Mouse (Mus musculus) heart, embryonic 11.5 days (tissue): Measurements from ENCODE around the gene Prss48. TPM values are rescaled to one million over a fixed set of nuclear protein-coding genes. Genes with fewer than 3 reads are reported as not detected.
"Not testable (repeated sequence)": the region's sequence is repeated elsewhere in the genome, so short reads cannot be mapped to it uniquely, and the experiment has no call there.

Experiments
- ATAC-seq: fragments of 200-750 bp; cut with Nextera tagmentation; replicated peaks from 2 replicates; pipeline ENCODE4 v1.8.0; 2017; ENCODE audit warnings: moderate library complexity; ENCODE audit not compliant: insufficient number of reproducible peaks, low FRiP score, low TSS enrichment
- H3K27ac ChIP-seq: fragments of 300-500 bp; sonication (generic); 2 replicates; pipeline ENCODE4 v1.5.1; 2014; ENCODE audit warnings: mild to moderate bottlenecking, low read depth, low read length
- H3K27me3 ChIP-seq: fragments of 300-500 bp; sonication (generic); 2 replicates; pipeline ENCODE4 v1.6.1; 2014; ENCODE audit warnings: mild to moderate bottlenecking, low read length, mixed read lengths; ENCODE audit not compliant: control insufficient read depth, insufficient read depth
- H3K36me3 ChIP-seq: fragments of 300-500 bp; sonication (generic); 2 replicates; pipeline ENCODE4 v1.6.1; 2014; ENCODE audit warnings: mild to moderate bottlenecking, low read length, moderate library complexity, mixed read lengths; ENCODE audit not compliant: control insufficient read depth, insufficient read depth
- H3K4me1 ChIP-seq: fragments of 300-500 bp; sonication (generic); 2 replicates; pipeline ENCODE4 v1.6.1; 2014; ENCODE audit warnings: low read length; ENCODE audit not compliant: control insufficient read depth, insufficient read depth
- H3K4me2 ChIP-seq: fragments of 300-500 bp; sonication (generic); 2 replicates; pipeline ENCODE4 v1.6.1; 2014; ENCODE audit warnings: mild to moderate bottlenecking, moderate library complexity
- H3K4me3 ChIP-seq: fragments of 300-500 bp; sonication (generic); 2 replicates; pipeline ENCODE4 v1.5.1; 2014; ENCODE audit warnings: low read depth, low read length
- H3K9ac ChIP-seq: fragments of 300-500 bp; sonication (generic); 2 replicates; pipeline ENCODE4 v1.6.1; 2014; ENCODE audit warnings: mild to moderate bottlenecking, low read depth, low read length, moderate library complexity
- H3K9me3 ChIP-seq: fragments of 300-500 bp; sonication (generic); replicated peaks from 2 replicates; pipeline ENCODE4 v1.6.1; 2016; ENCODE audit warnings: low read length; ENCODE audit not compliant: control insufficient read depth
- WGBS: fragments of 180-500 bp; shearing (Covaris S2); extraction: QIAGEN DNeasy Blood & Tissue Kit; methylation state at CpG from one replicate; pipeline ENCODE4 v1.1.7; 2014; ENCODE audit not compliant: insufficient replicate concordance; 5-methylcytosine and 5-hydroxymethylcytosine counted together
- polyA plus RNA-seq: library from polyadenylated mRNA; unstranded; fragments of >200 nt; fragmentation: Nextera tagmentation; extraction: Ambion mirVana; gene quantifications from 2 replicates; pipeline ENCODE4 v1.2.1, GENCODE M21; 2014

The Prss48 gene
- polyA plus RNA-seq, 1 experiment from 2014 or later: not detected

DNA sequence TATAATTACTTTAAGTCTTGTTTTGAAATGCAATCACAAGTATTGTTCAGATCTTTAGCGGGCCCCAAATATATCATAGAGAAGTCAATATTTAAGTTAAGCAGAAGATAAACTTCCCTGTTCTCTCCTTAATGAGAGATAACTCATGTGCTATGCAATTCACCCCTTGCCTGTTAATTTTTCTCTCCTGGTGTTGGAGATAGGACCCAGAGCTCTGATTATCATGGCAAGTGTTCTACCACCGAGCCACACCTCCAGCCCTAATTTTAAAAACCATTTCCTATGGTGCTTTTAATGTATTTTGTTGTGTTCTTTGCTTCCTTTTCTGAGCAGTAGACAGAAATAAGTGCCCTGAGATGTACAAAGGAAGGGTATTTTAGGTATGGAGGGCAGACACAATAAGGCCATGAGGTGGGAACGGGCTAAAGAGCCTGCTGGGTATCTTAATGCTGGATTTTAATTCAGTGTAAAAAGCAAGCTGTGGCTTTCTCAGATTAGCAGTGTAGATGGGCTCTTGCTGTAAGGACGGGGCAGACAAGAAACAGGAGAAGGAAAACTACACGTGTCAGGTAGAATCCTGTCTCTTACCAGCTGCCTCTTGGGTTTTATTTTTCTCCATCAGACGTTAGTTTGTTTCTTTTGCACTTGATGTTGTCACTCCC lies 11.0 kb downstream of the Prss48 start:
- H3K4me1 ChIP-seq: peaks cover 13% of the 10 kb centered on the region
- H3K9me3 ChIP-seq: no peaks in the 10 kb centered on the region
- H3K4me3 ChIP-seq: no peak overlapping the region
- H3K4me2 ChIP-seq: no peak overlapping the region
- H3K36me3 ChIP-seq: no peaks in the 10 kb centered on the region; the same call in 1 of the 2 replicates
- WGBS: 59% methylated on average over 6 of the region's 6 CpGs
- no peak overlapping the region for H3K9ac ChIP-seq
- no peak for ATAC-seq
- no peak overlapping the region for H3K27ac ChIP-seq
- no peaks in the 10 kb centered on the region for H3K27me3 ChIP-seq

DNA sequence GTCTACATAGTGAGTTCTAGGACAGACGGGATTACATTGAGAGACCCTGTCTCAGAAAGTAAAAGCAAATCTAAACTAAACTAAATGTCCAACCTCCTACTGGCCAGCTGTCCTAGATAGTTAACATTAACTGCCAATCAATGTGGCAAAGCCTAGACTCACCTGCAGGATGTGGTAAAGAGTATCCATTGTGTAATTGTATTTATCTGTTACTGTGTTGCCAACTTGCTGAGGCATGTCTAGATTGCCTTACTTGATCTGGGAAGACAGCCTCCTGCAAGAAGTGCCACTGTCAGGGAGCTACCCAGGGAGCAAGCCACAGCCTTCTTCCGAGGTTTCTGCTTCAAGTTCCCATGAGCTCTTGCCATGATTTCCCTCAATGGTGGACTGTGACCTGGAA lies 15.1 kb downstream of the Prss48 start:
- H3K36me3 ChIP-seq: no peaks in the 10 kb centered on the region; the same call in 1 of the 2 replicates
- H3K27me3 ChIP-seq: no peaks in the 10 kb centered on the region
- no peaks in the 10 kb centered on the region for H3K9me3 ChIP-seq
- 83% methylated on average over 2 of the region's 2 CpGs for WGBS
- no peak overlapping the region for H3K4me2 ChIP-seq
- peaks cover 9% of the 10 kb centered on the region; the same call in 1 of the 2 replicates for H3K4me1 ChIP-seq
- H3K4me3 ChIP-seq: no peak overlapping the region
- H3K9ac ChIP-seq: no peak overlapping the region
- no peak overlapping the region for H3K27ac ChIP-seq
- ATAC-seq: no peak

DNA sequence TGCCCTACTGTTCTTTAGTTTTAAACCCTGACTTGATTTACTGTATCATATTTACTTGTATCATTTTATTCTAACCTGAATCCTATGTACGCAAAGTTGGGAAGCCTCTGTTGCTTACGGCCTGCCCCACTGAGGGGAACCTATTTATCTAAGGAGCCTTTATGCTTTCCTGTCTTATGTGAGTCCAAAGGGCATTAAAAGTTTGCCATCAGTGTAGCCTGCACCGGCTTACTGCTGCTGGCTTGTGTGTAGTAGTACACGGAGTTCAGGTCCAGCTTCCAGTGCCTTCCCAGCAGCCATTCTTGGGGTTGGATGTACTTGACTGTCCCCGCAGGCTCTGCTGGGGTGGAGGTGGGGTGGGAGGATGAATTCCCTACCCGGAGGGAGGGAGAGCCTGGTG lies 17.8 kb downstream of the Prss48 start:
- Histone ChIP-seq H3K36me3 (no peaks in the 10 kb centered on the region; the same call in 1 of the 2 replicates), H3K4me3 (no peak overlapping the region), H3K27ac (no peak overlapping the region), H3K27me3 (no peaks in the 10 kb centered on the region), H3K4me1 (no peaks in the 10 kb centered on the region), H3K9ac (no peak overlapping the region), H3K9me3 (no peaks in the 10 kb centered on the region), H3K4me2 (no peak overlapping the region)
- ATAC-seq: no peak
- 85% methylated on average over 6 of the region's 6 CpGs for WGBS

DNA sequence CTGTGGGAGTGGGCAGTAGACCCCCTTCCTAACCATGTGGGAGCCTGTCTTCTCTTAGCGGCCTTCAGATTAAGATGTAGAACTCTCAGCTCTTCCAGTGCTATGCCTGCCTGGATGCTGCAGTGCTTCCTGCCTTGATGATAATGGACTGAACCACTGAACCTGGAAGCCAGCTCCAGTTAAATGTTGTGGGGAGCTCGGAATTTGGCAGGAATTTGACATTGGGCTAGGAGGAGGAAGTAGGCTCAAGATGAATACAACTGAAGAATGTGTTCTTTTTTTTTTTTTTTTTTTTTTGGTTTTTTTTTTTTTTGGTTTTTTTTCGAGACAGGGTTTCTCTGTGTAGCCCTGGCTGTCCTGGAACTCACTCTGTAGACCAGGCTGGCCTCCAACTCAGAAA lies 20.5 kb downstream of the Prss48 start:
- not testable (repeated sequence) for H3K4me2 ChIP-seq, H3K27me3 ChIP-seq, H3K9ac ChIP-seq, H3K27ac ChIP-seq, H3K4me3 ChIP-seq, H3K4me1 ChIP-seq, ATAC-seq, H3K36me3 ChIP-seq, H3K9me3 ChIP-seq
- 68% methylated on average over 3 of the region's 3 CpGs for whole genome bisulfite sequencing

DNA sequence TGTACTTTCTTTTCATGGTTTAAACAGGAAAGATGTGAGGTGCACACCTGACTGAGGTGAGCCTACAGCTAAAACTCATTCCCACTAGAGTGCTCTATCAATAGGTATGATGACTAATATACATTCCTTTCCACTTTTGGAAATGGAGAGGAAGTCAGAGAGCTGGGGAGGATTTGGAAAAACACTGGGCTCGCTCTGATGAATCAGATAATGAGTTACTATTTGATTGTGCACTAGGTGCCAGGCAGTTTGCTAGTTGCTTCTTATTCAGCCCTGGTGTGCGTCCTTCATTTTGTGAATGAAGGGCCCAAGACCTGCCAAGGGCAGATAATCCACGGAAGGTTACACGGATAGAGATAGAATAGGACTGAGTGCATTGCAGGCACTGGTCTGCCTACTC lies 22.3 kb downstream of the Prss48 start:
- Histone ChIP-seq H3K27ac (no peak overlapping the region), H3K4me3 (no peak overlapping the region), H3K4me2 (no peak overlapping the region), H3K36me3 (no peaks in the 10 kb centered on the region), H3K4me1 (no peaks in the 10 kb centered on the region), H3K27me3 (no peaks in the 10 kb centered on the region), H3K9me3 (no peaks in the 10 kb centered on the region), H3K9ac (no peak overlapping the region)
- no peak for ATAC-seq
- 73% methylated on average over 4 of the region's 4 CpGs for WGBS

DNA sequence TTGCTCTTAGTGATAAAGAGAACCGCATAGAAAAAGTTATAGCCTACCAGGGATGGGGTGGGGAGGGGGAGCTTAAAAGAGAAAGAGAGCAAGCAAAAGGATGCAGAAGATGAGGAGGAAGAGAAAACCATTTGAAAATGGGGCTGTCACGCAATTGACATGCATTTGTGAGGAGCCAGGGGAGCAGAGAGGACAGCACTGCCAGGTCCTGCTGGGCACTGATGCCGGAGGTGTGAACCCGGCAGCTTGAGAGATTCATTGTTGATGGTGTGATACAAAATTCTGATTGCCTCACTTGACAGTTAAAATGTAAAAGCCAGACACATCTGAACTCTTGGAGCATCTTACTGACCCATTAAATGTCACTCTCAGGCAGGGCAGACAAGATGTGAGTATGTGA lies 27.8 kb downstream of the Prss48 start:
- Histone ChIP-seq H3K4me3 (no peak overlapping the region), H3K9me3 (no peaks in the 10 kb centered on the region), H3K4me2 (no peak overlapping the region), H3K36me3 (no peaks in the 10 kb centered on the region), H3K27ac (no peak overlapping the region), H3K9ac (no peak overlapping the region), H3K4me1 (peaks cover 6% of the 10 kb centered on the region; the same call in 1 of the 2 replicates), H3K27me3 (no peaks in the 10 kb centered on the region)
- ATAC-seq: no peak
- 65% methylated on average over 4 of the region's 4 CpGs for WGBS

DNA sequence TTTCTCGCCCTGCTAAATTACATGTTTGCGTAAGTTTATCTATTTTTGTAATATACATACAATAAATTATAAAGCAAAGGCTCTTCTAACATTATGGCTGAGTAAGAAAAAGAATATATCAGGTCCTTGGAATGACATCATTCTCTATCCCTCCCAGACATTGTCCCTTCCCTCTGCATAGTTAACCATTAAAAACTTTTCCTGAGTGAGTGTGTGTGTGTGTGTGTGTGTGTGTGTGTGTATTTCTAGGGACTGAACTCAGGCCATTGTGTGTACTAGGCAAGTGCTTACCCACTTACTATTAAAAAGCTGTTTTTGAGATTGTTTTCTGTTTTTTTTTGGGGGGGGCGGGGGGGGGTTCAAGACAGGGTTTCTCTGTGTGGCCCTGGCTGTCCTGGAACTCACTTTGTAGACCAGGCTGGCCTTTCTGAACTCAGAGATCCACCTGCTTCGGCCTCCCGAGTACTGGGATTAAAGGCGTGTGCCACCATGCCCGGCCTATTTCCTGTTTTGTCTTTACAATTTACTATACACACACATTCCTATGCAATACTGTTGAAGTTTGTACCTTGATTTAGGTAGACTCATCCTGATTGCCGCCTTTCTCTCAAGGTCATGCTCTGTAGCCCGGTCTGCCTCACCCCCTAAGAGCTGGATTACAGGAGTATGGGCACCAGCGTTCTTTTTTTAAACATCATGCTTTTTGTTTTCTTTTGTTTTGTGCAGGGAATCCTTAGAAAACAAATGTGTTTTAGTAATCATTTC lies 28.7 kb downstream of the Prss48 start:
- no peak for ATAC-seq
- no peaks in the 10 kb centered on the region for H3K27me3 ChIP-seq
- H3K4me3 ChIP-seq: no peak overlapping the region
- H3K4me1 ChIP-seq: peaks cover 6% of the 10 kb centered on the region; the same call in 1 of the 2 replicates
- no peak overlapping the region for H3K27ac ChIP-seq
- WGBS: 88% methylated on average over 10 of the region's 10 CpGs
- H3K4me2 ChIP-seq: no peak overlapping the region
- H3K9ac ChIP-seq: no peak overlapping the region
- H3K9me3 ChIP-seq: no peaks in the 10 kb centered on the region
- H3K36me3 ChIP-seq: no peaks in the 10 kb centered on the region

DNA sequence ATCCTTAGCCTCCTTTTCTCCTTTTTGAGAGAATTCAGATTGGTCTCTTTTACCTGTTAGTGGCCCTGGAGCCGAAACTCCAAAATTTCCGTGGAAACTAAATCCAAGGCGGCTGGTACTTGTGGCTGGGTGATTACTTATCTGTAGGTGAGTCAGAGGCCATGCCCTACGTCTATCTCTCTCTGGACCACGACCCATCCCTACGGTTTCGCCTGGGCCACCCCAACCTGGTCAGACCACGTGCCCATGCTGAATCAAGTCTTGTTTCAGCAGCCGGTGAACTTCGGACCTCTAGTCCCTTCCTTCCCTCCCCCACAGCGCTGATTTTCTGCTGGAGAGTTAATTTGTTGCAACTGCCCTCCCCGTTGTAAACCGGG lies 30.7 kb downstream of the Prss48 start:
- Histone ChIP-seq H3K4me3 (peak overlapping the region; percentile 76), H3K9ac (peak overlapping the region; percentile 79), H3K27ac (peak overlapping the region; percentile 68; the same call in 1 of the 2 replicates), H3K27me3 (no peaks in the 10 kb centered on the region), H3K4me2 (peak overlapping the region; percentile 88), H3K36me3 (no peaks in the 10 kb centered on the region), H3K4me1 (peaks cover 6% of the 10 kb centered on the region; the same call in 1 of the 2 replicates), H3K9me3 (no peaks in the 10 kb centered on the region)
- under 1% methylated on average over 13 of the region's 13 CpGs for WGBS
- ATAC-seq: peak; percentile 16; the same call in 1 of the 2 replicates
